Mouse (Mus musculus): Measurements from ENCODE around the gene Parp1.
A peak's percentile ranks its signal among the peaks of the same experiment; 100 is the strongest.
"Not testable (repeated sequence)": the region's sequence is repeated elsewhere in the genome, so short reads cannot be mapped to it uniquely, and the experiment has no call there.

The Parp1 gene

DNA sequence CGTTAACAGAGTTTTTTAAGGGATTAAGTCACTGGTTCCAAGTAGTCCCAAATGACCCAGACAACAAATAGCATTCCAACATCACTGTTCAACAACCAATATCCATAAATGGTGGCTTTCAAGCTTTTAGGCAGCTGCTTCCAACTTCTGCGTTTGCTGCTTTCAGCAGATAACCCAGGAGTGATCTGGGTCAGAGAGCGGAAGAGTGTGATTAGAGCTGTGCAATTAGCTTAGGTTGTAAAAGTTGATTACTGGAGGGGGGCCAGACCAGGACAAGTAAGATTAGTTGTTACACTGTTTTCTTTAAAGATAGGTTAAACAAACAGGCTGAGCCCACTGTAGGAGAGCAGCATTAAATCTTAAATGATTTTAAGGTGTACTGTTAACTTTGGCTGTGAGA, 7.5 kb upstream of the Parp1 start:
- no peak for DNase-seq

DNA sequence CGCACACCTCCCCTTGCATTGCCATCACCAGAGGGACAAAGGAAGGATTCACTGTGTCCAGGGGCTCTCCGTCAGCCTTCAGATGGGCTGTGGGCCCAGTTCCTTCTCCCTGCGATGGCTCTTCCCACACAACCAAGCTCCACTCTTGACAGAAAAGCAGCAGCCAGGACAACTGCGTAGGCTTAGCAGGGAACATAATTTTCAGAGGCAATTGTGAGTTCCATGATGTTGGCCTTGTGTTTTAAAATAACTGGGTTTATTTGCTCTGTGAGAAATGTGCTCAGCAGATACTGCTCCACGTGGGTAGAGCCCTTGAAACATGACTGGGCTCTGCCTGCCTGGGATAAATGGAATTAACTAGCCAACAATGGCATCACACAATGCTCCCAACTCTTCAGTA, 3.8 kb upstream of the Parp1 start:
- no peak for DNase-seq

DNA sequence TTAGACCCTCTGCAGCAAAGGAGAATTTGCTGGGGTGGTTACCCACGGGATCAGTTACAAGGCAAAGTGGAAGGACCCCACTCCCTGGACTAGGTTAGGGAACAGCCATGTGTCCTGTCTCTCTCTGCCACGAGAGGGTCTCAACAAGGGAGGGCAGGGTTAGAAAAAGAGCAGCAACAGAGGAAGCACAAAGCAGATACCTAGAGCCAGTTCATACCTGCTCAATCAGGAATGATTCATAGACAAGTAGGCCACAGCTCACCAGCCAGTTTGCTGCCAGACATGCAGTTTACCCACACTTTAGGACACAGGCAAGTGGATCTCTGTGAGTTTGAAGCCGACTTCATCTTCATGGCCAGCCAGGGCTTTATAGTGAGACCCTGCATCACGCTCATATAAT, 963 bp upstream of the Parp1 start:
- DNase-seq, result no peak

DNA sequence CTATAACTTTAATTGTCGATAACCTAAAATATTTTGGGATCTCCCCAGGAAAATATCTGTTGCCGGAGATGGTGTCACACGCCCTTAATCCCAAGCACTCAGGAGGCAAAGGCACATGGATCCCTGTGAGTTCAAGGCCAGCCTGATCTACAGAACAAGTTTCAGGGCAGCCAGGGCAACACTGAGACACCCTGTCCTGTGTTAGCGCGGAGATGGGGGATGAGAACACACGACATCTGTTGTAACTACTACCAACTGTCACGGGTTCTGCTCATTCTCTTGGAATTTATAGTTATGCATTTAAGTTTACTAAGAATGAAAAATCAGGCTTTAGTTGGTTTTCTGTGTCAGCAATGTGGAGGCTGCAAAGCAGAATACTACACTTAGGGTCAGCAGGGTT, 476 bp upstream of the Parp1 start:
- DNase-seq, result peak; percentile 11

DNA sequence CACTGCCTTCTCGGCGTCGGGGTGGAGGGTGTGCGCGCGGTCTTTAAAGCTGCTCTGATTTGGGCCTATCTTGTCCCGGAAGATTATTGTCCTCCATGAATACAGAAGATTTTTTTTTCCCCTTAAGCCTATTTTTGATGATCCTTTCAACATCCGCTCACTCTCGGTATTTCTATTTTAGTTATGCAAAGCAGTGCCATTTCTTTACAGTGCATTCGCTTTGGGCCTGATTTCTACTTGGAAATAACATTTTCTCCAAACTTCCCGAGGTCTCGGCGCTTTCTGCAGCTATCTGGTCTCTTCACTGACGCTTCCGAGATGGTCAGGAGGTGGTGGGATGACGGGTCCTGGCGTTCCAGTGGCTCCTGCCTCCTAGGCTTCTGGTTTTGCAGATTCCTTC, 729 bp downstream of the Parp1 start:
- DNase-seq, result no peak

DNA sequence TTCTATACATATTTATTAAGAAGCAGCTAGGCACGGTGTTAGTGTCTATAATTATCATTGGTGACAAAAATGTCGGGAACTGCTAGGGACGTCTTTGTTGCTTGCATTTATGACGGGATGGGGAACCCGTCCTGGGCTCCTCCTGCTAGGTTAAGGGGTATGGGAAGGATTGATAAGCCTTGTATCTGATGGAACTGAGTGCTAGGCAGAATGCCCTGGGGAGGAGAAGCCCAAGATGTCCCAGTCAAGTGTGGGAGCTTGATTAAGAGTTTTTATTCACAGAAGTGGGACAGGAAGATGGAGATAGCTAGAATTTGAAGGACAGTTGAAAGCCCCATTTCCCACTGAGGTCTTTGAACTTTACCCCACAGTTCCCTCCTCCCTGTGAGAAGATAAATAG, 1.5 kb downstream of the Parp1 start:
- DNase-seq, result no peak

DNA sequence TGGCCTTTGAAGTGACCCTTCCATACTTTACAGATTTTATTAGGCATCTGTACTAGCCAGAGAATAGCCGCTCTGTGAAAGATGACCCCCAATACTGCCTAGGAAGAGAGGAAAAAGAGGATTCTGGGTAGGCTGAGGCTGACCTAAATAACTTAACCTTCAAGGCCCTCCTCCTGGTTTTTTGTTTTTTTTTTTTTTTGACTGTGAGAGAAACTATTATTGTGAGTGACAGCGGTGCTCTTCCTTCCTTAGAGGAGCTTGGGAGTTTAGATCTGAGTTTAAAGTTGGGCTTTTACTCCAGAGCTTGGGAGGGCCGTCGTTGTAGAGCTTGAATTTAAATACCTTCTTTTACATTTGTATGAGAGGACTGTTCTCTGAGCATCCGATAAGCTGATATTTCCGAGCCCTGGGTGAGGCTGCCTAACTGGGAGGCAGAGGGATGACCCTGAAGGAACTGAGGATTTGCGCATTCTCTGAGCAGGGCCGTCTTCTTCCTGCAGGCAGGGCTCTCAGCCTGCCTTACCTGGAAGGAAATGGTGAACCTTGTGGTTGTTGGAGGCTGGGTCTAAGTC, 2.4 kb downstream of the Parp1 start:
- DNase-seq, result no peak

DNA sequence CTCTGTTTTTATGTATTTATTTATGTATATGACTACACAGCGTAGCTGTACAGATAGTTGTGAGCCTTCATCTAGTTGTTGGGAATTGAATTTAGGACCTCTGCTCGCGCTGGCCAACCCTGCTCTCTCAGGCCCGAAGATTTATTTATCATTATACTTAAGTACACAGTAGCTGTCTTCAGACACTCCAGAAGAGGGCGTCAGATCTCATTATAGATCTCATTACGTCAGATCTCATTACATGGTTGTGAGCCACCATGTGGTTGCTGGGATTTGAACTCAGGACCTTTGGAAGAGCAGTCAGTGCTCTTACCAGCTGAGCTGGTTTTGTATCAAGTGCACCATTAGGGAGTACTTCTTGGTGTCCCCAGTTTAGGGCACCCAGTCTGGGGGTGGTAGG, 3.0 kb downstream of the Parp1 start:
- not testable (repeated sequence) for DNase-seq

DNA sequence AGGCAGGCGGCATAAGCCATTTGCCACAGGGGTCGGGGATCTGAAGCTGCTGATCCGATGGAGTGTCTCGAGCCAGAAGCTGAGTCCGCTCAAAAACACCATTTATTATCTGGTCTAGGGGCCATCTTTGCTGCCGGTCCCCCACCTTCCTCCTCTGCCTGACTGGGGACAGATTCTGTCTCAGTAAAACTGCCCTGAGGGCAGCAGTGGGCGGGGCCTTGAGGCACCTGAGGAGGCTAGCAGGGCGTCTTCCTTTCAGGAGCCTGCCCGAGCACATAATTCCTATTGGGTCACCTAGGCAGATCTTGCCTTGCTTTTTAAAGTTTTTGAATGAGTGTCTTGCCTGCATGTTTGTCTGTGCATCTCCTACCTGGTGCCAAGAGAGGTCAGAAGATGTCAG, 3.4 kb downstream of the Parp1 start:
- no peak for DNase-seq

DNA sequence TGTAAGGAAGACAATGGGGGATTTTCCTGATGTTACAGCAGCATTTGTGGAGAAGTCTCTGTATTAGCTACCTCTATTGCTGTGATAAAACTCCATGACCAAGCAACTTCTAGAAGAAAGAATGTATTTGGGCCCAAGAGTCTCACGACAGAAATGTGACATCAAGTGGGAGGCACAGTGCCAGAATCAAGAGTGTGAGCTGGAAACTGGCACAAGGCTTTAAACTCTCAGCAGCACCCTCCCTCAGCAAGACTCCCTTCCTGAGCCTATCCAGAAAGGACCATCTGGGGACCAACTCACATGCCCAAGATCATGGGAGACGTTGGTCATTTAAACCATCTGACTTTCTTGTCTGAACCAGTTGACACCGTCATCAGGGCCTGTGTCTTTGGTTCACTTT, 7.8 kb downstream of the Parp1 start:
- DNase-seq, result no peak

DNA sequence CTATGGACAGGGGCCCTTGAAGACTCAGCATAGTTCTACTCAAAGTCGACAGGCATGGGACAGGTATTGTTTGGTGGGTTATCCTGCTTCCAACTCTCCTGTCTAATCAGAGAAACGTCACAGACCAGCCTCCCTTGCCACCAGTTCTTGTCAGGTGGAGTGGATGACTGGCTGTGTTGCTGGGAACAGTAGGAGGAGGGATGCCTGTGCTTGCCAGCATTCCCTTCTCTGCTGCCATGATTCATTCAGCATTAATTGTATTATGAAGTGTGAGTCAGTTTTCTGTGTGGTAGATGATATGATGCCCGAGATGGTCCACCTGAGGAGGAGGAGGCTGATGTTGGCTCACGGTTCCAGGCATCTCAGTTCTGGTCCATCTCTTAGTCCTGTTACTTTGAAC, 9.1 kb downstream of the Parp1 start:
- DNase-seq, result no peak

DNA sequence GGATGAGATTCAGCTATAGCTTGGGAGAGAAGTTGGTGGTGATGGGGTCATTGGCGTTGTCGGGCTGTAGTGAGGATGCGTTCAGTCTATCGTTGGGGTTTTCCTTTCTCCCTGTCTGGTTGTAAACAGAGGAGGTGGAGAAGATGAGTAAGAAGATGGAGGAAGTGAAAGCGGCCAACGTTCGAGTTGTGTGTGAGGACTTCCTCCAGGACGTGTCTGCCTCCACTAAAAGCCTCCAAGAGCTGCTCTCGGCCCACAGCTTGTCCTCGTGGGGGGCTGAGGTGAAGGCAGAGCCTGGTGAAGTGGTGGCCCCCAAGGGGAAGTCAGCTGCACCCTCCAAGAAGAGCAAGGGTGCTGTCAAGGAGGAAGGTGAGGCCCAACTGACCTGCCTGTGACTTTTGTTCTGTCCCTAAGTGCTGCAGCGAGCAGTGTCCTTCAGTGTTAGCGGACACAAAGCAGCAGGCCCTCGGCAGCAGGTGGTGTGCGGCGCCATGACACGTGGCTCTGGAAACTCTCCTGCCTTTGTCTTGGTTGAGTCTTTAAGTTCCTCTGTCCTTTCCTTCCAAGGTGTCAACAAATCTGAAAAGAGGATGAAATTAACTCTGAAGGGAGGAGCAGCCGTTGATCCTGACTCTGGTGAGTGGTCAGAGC, 19.2 kb downstream of the Parp1 start:
- no peak for DNase-seq

DNA sequence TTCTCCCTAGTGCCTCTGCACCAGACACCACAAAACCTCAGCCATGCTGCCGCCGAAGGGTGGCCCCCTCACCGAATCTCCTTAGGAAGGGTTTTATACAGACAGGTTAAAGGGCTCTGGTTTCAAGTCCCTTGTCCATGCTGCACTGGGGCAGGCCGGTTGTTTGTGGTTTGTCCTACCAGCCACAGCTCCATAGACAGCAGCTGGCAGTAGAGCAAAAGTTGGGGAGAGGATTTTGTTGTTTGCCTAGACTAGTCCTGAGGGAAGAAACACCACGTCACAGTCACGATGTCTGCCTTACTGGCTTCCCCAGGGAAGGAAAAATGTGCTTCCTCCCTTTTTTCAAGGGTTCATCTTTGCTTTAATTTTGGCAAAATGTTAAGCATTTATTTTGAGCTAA, 31.9 kb downstream of the Parp1 start:
- DNase-seq, result no peak

DNA sequence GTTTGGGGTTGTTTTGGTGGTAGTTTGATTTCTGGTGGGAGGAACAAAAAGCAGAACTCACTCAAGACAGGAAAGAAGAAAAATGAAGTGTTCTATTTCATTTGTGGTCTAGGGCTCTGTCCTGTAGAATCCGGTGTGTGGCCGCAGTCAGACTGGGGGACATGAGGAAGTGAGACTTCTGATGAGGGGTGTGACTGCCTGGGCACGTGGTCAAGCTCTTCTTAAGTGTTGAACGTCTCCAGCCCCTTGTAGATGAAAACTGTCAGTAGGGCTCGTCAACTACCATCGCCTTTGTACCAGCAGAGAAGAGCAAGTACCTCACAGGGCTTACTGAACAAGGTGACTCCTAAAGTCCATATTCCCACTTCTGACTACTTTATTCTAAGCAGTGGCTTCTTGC, 33.1 kb downstream of the Parp1 start:
- DNase-seq, result no peak

DNA sequence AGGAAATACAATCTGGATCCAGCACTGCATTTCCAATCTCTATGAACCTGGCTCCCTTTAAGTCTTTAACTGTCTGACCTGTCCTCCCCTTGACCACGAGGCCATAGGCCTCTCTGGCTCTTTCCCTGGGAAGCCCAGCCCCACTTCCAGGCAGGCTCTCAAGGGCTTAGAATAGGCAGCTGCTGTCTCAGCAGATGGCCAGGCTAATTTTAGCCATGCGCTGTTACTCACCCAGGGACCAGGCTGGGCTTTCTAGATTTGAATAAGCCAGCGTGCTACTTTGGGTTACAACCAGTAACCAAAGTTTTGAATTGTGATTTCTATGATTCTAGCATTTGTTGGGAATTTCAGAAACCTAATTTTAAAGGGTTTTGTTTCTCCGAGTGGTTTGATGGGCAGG, 35.9 kb downstream of the Parp1 start:
- DNase-seq, result no peak

DNA sequence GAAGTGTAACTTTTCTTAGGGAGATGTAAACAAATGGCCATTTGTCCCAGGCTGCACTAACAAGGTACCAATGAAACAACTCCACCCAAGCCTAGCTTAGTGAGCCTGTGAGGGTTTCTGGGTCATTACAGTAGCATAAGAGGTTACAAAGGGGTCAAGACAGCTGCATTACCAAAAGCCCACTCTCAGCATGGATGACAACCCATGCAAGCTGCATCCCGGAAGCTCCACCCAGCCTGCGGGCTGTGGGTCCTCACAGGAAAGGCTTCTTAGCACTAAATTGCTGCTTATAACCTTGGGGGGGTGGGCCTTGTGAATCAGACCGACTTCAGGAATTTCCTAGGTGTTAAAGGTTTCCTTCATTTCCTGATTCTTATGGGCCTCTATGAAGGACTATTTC, 37.4 kb downstream of the Parp1 start:
- DNase-seq, result no peak

DNA sequence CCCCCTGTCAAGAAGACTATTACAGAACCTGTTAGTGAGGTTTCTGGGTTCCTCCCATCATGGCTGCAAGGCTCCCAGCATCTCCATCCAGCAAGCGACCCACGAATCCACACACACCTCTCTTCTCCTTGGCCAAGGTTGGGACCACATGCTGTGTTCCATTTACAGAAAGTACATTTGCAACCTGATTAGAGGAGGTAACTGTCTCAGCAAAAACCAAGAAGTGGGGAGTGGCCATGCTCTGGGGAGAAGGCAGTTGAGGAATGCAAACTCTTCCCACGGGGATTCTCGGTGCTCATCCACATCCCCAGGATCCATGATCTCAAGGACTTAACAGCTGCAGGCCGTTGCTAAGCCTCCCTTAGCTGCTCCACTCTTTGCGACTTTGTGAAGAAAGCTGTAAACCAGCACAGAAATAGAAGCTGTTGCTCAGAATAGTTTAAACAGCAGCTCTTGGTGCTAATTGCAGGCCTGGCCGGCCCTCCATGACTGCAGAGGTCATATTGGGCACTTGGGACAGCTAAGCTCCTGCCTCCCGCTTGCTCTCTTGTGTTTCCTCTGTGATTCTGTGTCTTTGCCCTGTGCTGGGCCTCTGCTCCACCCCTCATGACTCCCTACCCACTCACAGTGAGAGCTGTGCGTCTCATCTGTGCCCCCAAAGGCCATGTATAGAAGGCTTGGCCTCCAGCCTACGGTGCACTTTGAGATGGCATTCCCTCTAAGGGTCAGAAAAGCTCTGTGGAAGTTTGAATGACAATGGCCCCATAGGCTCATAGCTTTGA, 38.3 kb downstream of the Parp1 start:
- no peak for DNase-seq

DNA sequence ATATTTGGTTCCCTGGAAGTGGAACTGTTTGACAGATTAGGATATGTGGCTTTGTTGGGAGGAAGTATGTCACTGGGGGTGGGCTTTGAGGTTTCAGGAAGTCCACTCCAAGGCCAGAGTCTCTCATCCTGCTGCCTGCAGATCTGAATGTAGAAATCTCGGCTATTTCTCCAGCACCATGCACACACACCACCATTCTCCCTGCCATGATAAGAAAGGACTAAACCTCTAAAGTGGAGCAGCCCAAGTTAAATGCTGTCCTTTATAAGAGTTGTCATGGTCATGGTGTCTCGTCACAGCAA, 38.8 kb downstream of the Parp1 start:
- no peak for DNase-seq

DNA sequence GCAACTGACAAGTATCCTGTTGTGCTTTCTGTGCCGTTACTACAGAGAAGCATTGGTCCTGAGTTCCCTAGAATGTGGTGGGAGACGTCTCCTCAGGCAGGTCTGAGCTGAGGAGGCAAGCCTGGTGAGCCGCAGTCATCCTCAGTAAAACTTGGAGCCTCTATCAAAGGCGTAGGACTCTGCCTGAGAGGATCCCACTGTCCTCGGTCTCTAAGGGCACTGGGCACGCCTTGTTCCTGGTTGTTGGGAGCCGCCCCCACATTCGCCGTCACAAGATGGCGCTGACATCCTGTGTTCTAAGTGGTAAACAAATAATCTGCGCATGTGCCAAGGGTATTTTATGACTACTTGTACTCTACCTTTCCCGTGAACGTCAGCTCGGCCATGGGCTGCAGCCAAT, 43.1 kb downstream of the Parp1 start:
- not testable (repeated sequence) for DNase-seq

DNA sequence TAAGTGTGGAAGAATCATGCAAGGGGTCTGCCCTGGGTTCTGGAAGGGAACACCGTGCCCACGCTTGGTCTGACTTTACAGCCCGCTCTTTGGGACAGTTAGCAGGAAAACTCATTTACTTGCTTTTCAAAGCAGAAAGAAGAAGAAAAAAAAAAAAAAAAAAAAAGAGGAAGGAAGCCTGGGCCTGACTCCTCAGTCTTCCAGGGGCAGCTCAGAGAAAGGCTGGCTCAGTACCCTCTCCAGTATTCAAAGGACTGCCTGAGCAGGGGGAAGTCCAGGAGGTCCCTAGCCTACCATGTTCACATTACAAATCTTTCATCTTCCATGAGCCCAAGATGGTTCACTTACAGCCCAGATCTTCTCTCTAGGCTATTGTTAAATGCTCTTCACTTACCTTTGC, 48.0 kb downstream of the Parp1 start:
- DNase-seq, result no peak

DNA sequence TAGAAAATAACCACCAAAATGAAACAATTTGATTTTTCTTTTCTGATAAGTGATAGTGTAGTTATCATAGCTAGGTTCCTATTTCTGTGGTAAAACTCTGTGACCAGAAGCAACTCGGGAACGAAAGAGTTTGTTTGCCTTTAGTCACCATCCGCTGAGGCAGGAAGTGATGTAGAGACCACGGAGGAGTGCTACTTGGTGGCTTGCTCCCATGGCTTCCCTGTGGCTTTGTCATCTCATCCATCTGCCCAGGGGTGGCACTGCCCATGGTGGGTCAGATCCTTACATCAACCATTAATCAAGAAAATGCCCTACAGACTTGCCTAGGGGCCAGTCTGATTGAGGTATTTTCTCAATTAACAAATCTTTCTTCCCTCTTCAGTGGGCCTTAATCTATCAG, 53.7 kb downstream of the Parp1 start:
- no peak for DNase-seq

DNA sequence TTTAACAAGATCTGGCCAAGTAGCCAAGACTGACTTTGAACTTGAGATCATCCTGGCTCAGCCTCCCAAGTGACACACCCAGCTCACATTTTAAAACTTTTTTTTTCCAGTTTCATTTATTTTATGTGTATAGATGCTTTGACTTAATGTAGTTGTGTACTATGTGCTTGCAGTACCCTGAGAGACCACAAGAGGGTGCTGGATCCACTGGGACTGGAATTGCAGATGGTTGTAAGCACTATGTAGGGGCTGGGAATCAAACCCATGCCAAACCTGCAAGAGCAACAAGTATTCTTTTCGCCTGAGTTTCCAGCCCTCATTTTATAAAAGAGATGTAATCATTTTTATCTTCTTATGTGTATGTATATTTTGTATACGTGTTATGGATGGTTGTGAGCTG, 55.2 kb downstream of the Parp1 start:
- no peak for DNase-seq

DNA sequence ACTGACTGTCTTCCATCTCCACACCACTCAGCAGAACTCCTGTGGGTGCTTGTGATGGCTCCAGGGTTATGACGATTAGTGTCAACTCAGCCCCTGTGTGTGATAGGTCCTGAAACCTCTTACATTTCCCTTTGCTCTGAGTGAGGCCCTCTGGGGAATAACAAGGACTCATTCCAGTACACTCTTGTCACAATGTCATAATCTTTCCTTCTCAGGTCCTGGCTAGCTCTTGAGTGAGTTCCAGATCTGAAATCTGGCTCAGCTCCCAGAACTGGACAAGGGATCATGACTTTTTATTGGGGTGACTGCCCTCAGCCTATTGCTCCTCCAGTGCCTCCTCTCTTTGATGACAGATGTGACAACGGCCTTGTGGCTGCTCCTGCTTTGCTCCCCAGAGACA, 57.4 kb downstream of the Parp1 start:
- peak; percentile 68 for DNase-seq

DNA sequence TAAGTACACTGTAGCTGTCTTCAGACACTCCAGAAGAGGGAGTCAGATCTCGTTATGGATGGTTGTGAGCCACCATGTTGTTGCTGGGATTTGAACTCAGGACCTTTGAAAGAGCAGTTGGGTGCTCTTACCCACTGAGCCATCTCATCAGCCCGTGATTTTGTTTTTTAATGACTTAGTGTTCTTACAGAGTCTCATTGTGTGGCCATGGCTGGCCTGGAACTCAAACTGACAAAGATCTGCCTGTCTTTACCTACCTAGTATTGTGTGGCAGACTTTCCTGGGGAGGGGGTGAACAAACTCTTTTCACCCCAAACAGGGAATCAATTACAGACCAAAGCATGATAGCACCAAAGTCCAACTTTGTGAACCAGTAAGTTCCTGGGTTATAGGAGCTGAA, 69.1 kb downstream of the Parp1 start:
- DNase-seq, result not testable (repeated sequence)
